Mouse (Mus musculus): ENCODE measurements around the gene Frmd5.

The Frmd5 gene

GRCm38 (mm10) chr2:121620582-121621261, 186.2 kb downstream of the Frmd5 start:
- no peak for DNase-seq (ENCODE audit: low spot score)

DNA sequence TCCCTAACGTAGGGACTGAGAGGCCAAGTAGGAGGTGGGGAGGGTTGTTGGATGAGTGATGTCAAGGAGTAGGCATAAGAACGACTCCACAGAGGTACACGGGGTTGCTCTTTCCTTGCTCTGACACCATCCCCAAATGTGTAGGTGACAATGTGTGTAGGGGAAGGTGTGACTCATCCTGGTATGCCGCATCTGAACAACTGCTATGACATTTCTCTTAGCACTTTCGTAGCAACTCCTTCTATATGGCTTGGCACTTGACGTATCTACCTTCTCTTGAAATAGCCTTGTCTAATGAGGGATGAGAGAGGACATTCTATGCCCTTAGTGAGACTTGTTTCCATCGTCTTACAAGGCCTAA, 191.7 kb downstream of the Frmd5 start:
- DNase-seq (ENCODE audit: low spot score), result no peak

DNA sequence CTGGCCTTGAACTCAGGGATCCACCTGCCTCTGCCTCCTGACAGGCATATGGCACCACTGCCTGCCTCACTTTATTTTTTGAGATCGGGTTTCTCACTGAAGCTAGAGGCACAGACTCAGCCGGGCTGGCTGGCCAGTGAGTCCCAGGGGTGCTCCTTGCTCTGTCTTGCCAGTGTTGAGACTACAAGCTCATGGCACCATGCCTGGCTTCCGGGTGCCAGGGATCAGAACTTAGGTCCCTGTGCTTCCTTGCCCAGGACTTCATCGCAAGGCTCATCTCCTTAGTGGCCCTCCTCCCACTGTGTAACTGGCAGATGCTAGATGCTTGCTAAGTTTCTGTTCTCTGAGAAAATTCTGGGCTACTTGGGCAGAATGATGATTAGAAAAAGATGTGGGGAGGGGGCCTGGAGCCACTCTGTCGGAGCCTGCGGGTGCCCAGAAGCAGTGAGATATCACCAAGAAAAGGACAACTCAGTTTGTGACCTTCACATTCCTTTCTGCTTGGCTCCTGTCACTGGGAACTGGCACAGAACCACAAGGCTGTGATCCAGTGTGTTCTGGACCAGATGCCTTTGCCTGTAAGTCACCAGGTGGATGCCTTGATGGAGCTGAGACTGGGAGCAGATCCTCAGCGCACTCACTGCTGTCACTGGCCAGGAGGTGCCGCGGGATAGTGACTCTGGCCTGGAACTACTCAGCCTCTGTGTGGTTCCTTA, 192.2 kb downstream of the Frmd5 start:
- no peak for DNase-seq (ENCODE audit: low spot score)

DNA sequence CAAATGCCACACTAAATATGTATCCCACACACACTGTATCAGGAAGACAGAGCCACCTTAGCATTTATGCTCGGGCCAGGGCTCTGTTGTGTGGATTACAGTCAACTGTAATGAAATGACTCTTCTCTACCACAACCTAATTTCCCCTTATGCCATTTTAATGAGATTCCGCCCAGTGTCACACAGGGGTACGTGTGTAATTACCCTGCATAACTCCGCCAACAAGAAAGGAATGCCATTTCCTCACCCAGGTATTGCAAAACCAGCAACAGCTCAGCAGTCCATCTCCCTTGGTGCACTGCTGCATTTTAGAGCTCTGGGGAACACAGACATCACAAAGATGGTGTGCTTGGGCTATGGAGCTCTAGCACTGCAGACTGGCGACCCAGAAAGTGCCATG, 194.8 kb downstream of the Frmd5 start:
- no peak for DNase-seq (ENCODE audit: low spot score)

GRCm38 (mm10) chr2:121610008-121610884, 196.6 kb downstream of the Frmd5 start:
- no peak for DNase-seq (ENCODE audit: low spot score)

DNA sequence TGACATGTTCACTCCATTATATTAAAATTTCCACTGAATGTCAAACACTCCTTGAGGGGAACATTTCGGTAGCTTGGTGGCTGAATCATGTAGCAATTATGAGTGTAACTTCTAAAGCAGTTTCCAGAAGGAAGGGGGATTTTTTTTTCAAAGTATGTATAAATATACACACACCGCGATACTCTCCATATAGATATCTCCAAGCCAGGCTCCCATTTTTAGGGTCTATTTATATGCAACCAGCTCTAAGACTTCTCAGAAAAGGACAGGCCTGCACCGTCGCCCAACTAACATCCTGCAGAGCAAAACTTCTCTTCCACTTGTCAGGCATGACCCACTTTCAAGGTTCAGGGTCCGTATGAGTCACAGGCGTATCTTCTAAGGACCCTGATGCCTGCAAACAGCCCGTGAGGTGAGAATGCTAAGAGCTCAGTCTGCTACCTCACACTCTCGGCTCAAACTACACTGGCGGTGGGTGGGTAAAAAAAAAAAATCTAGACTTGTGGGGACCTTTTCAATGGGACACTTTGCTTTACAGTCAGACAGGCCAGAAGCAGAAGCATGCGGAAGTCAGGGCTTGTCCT, 197.7 kb downstream of the Frmd5 start:
- DNase-seq (ENCODE audit: low spot score), result no peak

DNA sequence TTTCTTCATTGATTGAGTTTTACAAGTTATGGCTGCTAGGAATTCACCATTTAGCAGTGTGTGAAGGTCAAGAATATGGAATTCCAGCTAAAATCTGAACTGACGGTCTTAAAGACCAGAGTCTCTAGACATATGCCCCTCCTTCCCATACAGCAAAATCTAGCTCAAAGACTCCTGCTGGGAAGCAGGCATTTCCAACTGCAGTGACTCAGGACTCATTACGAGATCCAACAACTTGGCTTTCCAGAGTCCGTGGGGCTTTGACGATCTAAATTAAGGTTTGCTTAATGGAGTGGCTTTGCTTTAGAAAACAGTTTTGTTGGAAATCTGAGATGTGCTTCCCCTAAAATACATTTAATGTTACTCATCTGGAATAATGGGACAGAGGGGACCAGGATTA, 204.5 kb downstream of the Frmd5 start:
- DNase-seq (ENCODE audit: low spot score), result no peak

DNA sequence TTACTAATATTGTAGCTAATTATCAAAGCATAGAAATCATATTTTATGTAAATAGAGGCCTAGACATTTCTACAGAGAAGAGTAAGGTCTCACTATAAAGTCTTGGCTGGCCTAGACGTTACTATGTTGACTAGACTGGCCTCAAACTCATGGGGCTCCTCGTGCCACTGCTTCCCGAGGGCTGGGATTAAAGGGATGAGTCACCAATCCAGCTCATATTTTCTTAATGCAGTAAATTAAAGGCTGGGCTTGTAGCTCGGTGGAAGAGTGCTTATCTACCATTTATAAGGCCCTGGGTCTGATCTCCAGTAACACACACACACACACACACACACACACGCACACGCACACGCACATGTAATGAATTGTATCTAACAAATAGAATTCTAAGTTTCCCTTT, 205.3 kb downstream of the Frmd5 start:
- no peak for DNase-seq (ENCODE audit: low spot score)

GRCm38 (mm10) chr2:121600736-121601135, 206.2 kb downstream of the Frmd5 start:
- no peak for DNase-seq (ENCODE audit: low spot score)

DNA sequence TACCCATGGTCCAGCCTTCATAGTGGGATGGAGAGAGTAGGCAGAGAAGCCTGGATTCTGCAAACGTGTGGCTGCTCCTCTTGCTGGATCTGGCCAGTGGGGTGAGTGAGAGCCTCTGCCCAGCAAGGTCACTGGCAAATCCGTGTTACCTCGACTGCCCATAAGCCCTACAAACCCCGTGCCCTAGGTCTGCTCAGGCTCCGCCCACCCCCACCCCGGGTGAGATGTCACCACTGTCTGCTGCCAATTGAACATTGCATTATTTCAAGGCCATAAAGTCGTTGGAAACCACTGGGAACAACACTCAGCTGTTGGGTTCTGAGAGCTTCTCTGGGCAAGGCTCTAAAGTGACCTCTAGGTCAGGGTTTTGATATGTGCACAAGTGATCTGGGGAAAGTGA, 208.6 kb downstream of the Frmd5 start:
- peak; percentile 49 for DNase-seq (ENCODE audit: low spot score)

DNA sequence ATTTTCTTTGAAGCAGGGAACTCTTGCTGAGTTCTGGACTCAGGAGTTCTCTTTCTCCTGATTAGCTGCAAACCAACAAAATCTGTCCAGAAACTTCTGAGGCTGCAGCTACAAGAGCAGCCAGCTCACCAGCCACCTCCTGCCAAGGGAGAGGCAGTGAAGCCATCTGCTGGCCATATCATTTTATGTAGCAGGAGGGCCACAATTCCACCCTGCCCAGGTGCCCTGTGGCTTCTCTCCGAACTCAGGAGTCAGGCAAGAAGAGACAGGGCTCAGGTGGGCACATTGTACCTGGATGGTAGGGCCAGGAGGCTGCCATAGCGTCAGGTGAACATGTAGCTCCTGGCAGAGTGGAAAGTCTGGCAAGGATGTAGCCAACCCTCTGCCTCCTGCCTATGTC, 210.3 kb downstream of the Frmd5 start:
- DNase-seq (ENCODE audit: low spot score), result no peak

GRCm38 (mm10) chr2:121594660-121595291, 212.1 kb downstream of the Frmd5 start:
- DNase-seq (ENCODE audit: low spot score), result peak; percentile 41

DNA sequence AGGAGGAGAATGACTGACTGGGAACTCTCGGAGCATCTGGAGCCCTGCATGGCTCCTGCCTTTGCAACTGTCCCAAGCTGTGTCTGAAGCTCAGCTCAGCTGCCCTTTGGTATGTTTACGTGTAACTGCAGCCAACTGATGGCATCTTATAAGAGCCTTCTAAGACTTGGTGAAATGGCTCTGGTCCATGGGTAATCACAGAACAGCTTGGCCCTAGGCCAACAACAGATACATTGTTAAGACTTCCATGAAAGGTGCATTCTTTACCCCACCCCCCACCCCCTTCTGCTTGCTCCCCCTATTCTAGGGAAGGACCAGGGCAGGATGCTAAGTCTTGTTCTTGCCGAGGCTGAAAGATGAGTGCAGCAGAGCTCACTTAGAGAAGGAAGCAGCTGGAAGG, 212.8 kb downstream of the Frmd5 start:
- DNase-seq (ENCODE audit: low spot score), result peak; percentile 51

DNA sequence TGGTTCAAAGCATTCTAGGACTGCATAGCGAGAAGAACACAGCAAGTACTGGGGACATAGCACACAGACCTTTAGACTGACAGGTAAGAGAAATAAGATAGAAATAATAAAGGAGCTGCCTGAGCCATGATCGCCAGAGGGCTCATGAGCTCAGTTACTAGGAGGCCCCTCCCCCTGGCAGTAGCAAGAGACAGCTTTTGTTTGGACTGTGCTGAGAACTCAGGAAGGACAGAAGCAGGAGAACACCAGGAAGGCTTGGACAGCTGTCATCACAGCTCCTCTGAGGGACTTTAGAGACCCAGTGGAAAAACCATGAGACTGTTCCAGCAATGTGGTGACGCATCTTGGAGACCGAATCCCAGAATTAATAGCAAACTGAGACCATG, 218.6 kb downstream of the Frmd5 start:
- DNase-seq (ENCODE audit: low spot score), result no peak

DNA sequence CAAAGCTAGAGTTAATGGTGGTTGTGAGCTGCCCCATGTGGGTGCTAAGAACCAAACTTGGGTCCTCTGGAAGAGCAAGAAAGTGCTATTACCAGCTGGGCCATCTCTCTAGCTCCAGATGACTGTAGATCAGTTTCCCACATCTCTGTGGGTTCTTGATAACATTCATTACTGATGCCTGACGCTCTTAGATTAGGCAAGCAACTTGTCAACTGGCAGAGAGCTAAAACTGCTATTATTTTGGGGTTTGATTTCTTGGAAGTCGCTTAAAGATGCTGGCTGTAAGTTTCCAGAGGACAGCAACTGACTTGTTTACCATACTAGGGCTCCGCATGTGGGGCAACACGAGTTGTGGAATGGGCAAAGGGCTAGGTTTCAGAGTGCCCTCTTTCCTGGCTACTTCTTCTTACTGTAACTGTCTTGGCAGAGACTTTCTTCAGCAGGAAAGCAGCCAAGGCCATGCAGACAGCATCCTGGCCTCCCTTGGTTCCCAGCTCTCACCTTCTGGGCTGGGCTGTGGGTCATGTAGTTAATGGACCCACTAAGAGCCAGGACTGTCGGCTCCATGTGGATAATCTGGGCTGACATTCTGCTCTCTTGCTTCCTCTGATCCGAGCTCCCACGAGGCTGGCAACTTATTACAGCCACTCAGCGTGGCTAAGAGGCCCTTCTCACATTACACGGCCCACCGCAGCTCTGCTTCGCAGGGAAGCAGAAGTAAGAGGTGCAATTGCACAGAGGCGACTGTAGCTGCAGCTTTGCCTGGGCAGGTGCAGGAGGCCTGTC, 219.2 kb downstream of the Frmd5 start:
- no peak for DNase-seq (ENCODE audit: low spot score)

GRCm38 (mm10) chr2:121584705-121585104, 222.2 kb downstream of the Frmd5 start:
- DNase-seq (ENCODE audit: low spot score), result no peak

DNA sequence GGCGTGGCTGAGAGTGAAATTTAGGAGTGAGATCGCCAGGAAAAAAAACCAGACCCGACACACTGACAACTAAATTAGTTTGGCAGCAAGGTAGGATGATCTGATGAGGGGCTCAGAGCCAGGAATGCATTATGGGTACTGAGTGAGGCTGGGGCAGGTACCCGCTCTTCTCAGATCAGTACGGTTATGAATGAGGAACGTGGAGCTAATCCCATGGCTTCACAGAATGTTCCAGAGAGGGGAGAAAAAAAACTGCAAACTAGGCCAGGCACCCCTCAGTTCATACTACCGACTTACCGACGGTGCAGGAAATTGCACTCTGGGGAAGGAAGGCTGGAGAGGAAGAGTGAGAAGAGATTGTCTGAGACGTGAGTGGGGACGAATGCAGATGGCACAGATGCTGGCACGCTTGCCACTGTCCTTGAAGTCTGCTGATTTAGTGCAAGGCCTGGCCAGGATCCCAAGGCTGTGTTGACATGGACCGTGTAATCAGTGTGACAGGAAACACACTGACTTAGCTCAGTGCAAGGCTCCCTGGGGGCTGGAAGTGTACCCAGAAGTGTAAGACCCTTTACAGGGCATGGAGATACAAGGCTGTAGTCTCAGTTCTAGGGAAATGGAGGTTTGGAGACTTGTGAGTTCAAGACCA, 223.3 kb downstream of the Frmd5 start:
- DNase-seq (ENCODE audit: low spot score), result no peak

DNA sequence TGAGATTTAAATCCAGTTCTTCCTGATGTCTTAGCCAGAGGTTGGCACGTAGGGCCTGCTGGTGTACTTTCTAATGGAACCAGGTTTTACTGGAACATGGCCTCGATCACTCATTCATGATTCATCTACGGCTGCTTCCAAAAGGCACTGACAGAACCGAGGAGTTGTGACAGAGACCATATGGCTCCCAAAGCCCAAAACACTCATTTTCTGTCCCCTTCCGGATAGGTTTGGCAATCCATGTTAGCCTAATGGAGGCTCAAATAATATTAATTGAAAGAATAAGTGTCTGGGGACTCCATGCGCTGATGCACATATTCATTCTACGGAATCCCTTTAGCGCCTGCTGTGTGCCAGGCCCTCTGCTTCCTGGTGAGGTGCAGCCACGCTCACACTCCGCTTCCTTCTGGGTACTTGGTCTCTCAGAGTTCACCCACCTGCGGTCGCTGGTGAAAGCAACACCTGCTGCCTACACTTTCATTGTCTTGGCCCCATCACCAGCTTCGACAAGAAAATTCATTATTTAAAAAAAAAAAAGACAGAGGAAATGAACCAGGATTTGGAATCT, 224.0 kb downstream of the Frmd5 start:
- DNase-seq (ENCODE audit: low spot score), result no peak

GRCm38 (mm10) chr2:121575741-121576201, 231.1 kb downstream of the Frmd5 start:
- DNase-seq (ENCODE audit: low spot score), result no peak

DNA sequence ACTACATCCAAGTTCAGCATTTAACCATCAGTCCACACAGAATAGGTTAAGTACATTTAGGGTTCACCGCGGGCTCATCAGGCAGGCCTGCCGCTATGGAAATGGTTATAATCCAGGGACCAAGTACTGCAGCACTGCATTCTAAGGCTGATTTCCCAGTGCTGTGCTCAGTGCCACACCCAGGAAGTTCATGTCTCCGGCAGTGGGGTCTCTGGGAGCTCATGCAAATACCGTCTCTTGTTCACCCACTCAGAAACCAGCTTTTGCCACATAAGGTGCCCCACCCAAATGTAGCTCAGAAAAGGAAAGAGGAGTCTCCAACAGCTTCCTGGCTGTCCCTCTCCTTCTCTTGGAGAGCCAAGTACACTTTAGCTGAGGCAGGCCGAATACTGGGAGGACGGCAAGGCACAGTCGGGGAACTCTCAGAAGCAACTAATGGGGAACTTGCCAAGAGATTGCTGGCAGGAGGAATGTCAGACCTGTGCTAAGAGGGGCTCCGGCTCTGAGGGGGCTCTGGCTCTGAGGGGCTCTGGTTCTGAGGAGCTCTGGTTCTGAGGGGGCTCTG, 232.7 kb downstream of the Frmd5 start:
- DNase-seq (ENCODE audit: low spot score), result no peak

Measured in testis, postnatal 10 days (tissue).